Mouse (Mus musculus) left cerebral cortex, postnatal 10 days (tissue): ENCODE data around the gene Pzp. TPM values are rescaled to one million over a fixed set of nuclear protein-coding genes. Genes with fewer than 3 reads are reported as not detected.

ENCODE experiments used
- DNase-seq, 2 experiments: peaks; one replicate each; pipeline ENCODE4 v3.0.0; 2021 to 2022; ENCODE audit warnings: low spot score in 2 of 2, mixed read lengths in 1 of 2; ENCODE audit errors: extremely low spot score in 1 of 2
- intact Hi-C: fragments of 180-260 bp; cut with DNase I; formaldehyde crosslinking; loops from one replicate; pipeline ENCODE4 v1.15.1; 2025
- total RNA-seq, 2 experiments: library from RNA; stranded (reverse); gene quantifications; 2 replicates each; pipeline ENCODE4 v1.2.3; 2021

Pzp gene
- total RNA-seq, result under 1 TPM; 0.15 to 0.73 TPM

DNA sequence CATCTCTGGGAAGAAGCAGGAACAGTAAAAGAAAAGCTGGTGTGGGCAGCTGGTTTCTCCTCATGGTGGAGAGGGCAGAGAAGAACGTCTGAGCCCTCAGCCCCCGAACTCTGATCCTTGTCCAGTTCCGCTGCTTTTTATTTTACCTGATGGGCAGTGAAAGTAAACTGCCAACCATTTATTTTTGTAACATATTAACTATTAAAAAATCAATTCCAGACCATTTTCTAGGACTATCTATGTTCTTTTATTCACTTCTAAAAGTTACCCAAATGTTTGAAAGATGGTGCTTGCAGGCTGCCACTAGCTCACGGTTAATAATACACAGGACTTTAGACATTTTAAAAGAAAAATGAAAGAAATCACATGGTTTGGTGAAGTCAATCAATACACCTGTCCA is at the start of gene Pzp:
Gene Pzp, minus strand, starts transcription at position 120 of the 400 bp plus-strand sequence.
- no peak for DNase-seq
- intact Hi-C loops, result no loop called here

DNA sequence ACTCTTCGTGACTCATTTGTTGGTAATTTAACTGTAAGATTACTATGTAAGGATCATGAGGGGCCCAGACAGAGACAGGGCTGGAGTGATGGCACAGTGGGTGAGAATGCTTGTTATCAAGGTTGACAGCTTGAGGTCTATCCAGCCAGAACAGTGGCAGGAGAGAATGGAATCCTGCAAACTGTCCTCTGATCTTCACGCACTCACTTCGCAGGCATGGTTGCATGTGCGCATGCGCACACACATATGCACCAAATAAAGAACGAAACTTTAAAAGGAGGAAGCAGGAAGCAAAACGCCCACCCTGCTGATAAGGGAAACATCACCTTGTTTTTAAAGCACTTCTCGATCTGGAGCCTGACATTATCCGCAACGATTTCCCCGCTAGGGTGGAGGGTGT is 40.1 kb upstream of the Pzp start:
- intact Hi-C loops, result no loop called here
- no peak for DNase-seq

DNA sequence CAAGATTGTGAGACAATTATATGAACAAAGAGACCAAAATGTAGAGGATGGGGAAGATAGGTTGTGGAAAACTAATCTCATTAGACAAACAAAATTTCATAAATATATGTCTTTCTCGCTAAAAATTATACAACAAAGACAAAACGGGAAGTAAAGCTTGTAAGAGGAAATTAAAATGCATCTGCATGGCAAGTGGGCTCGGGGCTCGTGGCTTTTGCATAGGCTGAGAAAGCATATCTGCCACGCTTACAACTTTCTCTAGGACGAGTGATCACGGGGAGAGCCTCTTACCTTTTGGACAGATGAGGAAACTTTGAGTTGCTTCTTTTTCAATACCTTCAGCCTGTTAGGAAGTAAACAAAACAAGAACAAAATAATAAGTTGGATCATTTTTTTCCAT is 27.5 kb upstream of the Pzp start:
- DNase-seq, result no peak
- intact Hi-C loops, result no loop called here

DNA sequence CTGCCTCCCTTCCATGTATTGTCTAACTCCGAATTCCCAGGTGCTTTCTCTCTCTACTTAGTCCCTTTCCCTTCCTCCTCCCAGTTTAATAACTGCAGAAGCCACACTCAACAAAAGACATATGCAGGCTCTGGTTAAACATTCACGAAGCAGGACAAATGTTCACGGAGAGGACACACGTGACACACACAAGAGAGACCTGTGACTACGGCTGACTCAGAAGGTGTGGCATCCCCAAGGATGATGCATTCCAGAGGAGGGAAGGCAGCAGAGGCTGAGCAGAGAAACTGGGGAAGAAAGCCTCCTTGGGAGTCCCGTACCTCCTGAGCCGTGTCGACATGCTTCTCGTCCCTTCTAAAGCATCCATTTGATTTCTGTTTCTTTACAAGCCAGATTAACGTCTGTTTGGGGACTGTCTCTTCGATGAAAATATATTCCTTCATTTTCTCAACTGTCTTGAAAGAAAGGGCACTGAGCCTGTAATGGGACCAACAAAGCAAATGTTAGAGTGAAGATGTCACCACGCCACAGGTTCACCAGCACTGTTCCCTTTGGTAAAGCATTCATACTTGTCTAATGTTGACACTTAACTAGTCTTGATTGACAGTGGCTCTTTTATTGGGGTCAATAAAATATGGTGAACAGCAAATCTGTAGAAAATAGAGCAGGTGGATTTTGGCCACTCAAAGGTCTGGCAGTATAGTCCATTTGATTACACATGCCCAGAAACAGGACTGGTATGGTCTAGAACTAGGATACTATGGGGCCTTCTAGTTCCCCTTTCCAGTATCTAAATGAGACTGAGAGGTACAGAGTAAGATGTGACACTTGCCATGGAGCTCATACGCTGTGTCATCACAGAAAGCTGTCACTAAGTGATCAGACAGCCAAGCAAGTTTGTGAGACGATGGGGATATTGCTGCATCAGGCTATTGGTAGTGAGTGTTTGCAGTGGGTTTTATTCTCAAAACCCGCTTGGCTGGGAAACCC is 23.2 kb upstream of the Pzp start:
- no peak for DNase-seq
- intact Hi-C loops, result no loop called here

DNA sequence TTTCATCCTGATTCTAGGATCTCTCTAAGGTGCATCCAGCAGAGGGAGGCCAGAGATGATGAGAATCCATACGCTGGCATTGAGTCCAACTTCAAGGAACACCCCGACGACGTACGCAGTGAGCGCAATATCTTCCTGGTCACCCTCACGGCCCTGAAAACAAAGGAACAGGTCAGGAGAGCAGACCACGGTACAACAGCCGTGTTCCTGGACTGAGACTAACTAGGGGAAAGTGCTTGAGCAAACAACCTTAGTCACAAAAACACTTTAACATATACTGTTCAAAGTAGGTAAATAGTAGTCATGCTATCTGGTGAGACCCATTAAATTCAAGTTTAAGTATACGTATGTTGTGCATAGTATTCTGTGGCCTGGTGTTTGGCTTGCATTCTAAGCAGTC is 22.0 kb upstream of the Pzp start:
- intact Hi-C loops, result no loop called here
- no peak for DNase-seq

DNA sequence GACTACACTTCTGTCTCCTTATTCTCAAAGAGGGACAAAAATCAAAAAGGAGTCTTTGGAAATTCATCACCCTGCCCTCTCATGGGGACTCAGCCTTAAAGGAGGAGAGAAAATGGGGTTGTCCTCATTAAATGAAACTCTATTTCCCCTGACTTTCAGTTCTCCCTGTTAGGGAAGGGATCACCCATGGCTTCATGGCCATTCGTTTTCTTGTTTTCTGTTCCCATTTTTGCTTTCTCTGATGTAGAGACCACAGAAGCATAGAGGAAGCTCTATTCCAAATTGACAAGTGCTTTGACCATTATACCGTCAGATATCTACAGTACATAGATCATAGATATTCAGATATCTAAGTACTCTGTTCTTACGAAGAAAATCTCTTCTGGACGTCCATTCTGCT is 18.9 kb upstream of the Pzp start:
- no peak for DNase-seq
- intact Hi-C loops, result no loop called here

DNA sequence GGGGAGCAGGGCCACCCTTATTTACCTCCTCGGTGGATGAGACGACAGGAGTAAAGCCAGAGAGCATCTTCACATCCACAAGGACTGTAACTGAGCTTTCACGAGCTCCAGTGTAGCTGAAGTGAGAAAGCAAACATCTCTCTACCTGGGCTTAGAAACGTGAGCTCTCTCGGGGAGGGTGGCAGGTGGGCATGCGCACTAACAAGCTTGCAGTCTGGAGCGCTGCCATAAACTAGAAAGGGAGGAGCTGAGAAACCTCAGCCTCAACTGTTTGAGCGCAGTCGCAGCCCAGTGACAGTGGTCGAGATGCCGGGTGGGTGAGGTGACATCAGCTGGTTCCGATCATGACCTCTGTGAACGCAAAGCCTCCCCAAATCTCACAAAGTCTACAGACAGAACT is 16.7 kb upstream of the Pzp start:
- DNase-seq, result peak in 1 of 2 experiments; percentile 42
- intact Hi-C loops, result no loop called here

DNA sequence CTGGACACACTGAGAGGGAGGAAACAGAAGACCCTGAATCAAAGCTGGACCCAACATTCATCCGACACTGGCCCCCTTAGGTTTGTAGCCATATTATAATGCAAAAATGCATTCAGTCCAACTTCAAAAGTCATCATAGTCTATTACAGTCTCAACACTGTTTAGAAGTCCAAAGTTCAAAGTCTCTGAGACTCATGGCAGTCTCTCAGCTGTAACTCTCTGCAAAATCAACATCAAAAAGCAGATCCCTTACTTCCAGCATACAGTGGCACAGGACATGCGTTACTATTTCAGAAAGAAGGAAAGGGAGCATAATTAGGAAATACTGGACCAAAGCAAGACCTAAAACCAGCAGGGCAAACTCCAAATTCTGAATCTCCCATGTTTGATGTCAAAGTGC is 8.7 kb upstream of the Pzp start:
- intact Hi-C loops, result no loop called here
- DNase-seq, result no peak

DNA sequence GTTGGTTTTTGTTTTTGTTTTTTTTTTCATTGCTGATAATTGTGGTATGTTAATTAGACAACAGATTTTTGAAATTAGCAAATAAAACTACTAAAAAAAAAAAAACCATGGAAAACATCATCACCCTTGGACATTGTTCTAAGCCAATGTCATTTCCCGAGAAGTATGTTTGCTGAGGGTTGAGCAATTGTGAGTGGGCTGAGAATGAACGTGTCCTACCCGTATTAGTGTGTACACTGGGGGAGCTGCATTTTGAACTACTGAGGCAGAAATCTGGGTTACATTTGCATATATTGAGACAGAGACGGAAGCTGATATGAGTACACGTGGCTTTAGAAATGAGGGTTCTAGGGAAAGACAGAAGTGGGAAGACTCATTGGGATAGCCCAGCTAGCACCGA is 6.8 kb upstream of the Pzp start:
- DNase-seq, result no peak
- intact Hi-C loops, result no loop called here

DNA sequence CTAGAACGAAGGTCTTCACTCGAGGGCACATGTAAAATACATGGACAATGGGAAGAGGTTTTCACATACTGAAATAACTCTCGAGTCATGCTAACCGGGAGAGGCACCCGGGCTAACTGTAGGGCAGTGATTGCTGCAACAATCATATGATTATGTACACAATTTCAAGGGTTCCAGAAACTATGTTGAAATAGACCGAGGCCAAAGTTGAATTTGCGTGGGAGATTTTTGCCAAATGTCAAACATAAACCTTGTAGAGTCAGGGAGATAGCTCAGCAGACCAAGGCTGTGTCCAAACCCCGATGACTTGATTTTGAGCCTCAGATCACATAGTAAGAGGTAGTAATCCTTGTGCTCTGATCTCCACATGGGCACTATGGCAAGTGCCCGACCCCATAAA is 6.2 kb upstream of the Pzp start:
- DNase-seq, result no peak
- intact Hi-C loops, result no loop called here

DNA sequence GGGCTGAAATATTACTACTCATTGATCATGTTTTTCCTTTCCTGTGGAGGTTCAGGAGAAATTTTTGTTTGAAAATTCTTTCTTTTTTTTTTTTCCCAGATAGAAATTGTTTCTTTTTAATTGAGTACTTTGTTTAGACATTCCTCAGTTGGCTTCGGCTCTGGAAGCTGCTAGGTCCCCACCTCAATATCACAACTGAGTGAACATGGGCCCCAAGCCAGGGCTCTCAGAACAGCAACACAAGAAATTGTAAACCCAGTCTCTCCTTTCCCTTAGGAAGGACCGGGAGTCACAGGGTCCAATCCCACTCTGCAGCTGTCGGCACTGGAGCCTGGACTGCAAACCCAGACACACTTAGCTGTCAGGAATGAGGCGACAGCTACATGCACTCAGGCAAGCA is 2.0 kb upstream of the Pzp start:
- DNase-seq, result no peak
- intact Hi-C loops, result no loop called here

DNA sequence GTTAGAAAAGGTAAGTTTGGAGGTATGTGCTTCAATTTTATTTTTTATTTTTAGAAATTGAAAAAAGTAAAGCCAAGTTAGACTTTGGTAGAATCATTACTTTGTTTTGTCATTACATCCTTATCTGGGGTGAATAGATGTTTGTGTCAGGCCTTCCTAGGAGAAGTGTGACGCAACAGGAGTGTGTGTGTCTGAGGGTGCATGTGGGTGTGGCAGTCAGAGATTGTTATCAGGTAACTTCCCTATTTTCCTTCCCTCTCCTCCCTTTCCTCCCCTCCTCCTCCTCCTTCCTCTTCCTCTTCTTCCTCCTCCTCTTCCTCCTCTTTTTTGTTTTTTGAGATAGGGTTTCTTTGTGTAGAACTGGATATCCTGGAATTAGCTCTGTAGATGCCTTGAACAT is 590 bp upstream of the Pzp start:
- no peak for DNase-seq
- intact Hi-C loops, result no loop called here

DNA sequence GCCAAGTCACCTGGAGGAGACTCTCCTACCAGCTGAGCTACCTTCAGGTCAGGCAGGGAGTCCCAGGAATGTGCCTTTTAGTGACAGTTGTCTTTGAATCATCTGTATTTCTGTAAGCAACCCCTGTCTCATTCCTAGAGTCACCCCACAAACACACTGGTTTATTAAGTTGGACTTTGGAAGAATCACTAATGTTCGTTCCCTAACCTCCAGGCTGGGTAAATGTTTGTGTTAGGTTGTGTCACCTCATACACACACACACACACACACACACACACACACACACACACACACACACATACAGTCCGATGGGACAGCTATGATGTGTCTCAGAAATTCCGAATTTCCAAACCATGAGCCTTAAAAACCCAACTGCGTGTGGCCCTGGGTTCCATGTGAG is 719 bp downstream of the Pzp start:
- intact Hi-C loops, result no loop called here
- DNase-seq, result no peak

DNA sequence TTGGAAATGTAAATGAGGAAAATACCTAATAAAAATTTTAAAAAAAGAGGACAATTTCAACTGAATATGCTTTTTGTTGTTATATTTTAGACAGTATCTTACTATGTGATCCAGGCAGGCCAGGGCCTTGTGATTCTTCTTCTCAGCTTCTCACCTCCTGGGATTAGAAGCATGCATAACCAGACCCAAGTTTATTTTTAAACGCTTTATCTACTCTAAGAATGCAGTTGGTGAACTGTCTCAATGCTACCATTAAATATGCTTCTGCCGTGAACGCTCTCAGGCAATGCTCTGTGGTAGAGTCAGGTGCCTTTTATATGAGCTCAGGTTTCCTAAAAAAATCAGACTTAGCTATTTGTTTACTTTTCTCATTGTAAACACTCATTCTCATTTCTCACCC is 3.2 kb downstream of the Pzp start:
- no peak for DNase-seq
- intact Hi-C loops, result no loop called here

DNA sequence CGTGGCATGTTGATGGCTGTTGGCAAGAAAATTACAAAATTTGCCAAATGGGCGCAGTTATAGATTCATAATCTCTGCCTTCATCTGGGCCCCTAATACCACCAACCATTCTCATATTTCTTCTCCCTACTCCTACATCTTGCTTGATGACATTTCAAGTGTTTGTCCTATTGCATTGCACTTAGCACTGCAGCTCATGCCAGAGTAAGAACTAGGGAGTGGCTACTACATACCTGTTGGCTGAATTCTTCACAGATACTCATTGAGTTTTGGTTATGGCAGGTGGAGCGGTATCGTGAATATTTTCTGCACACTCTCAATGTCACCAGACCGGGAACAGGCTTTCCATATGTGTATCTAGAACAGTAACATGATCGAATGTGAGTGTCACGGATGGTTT is 7.4 kb downstream of the Pzp start:
- no peak for DNase-seq
- intact Hi-C loops, result no loop called here

DNA sequence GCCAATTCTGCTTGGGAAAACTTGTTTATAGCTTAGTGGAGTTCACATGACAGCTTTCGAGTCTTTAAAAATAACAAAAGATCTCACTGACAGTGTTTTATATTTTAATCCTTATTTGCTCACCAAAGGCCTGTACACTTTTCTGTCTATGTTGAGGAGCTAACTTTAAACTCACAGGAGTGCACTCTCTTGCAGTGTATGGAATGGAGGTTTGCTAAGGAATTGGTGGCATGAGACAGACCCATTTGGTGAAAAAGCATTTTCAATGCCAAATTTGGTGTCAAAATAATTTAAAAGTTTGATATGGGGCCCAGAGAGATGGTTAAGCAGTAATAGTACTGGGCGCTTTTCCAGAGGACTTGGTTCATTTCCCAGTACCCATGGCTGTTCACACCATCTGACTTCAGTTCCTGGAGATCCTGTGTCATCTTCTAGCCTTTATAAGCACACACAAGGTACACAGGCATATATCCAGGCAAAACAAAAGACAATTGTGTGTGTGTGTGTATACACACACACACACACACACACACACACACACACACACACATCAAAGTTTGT is 20.8 kb downstream of the Pzp start:
- peak in 1 of 2 experiments; percentile 49 for DNase-seq
- intact Hi-C loops, result no loop called here

DNA sequence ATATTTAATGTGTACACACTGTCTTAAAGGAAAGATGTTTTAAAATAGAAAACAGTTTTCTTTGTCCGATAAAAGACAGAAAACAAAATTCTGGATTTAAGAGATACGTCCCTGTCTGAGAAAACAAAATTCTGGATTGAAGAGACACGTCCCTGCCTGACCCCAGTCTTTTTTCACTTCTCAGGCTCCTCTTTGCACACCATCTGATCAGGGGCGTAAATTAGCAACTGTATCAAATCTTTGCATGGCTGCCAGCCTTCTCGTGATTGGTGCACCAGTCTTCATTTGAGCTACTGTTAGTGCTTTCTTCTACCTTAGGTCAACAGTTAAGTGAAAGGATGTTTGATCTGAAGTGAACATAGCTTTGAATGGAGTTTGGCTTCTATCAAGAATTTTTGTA is 21.8 kb downstream of the Pzp start:
- intact Hi-C loops, result no loop called here

DNA sequence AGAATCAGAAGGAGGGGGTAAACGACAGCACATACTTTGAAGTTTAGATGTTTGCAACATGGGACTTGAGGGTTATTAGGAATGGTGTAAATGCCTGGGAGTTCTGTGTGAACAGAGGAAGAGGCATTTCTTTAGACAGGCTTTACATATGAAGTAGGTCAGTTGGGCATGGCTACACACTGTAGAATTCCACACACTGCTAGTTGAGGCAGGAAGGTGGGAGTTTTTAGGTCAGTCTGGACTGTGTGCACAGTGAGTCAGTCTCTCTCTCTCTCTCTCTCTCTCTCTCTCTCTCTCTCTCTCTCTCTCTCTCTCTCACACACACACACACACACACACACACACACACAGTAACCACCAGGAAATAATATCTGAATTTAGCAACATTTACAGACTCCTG is 31.2 kb downstream of the Pzp start:
- no peak for DNase-seq
- intact Hi-C loops, result no loop called here

More for the DNA sequence above, 21.8 kb downstream of the Pzp start:
- DNase-seq, result peak in 1 of 2 experiments; percentile 20

DNA sequence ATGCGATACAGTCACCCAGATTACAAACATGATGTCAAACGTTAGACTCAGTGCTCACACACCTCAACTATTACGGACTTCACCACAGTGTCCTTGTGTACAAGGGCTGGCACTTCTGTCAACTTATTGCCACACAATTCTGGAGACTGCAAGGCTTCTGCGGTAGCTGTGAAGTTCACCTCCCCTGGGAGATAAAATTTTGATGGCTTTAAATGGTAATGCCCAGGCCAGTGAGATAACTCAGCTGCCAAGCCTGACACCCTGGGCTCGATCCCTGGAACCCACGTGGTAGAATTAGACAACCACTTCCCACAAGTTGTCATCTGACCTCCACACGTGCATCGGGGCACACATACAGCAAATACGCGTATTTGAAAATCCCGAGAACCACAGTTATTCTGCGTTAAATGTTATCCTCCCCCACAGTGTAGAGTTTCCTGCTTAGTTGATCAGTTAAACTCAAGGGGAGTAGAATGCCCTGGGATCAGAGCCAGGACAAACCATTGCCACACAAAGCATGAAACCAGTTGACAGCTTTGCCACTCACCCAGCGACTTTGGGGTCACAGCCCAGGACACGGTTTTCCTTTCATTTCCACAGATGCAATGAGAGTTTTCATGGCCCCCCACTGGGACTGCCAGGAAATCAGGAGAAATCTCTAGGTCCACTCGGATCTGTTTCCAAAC is 31.7 kb downstream of the Pzp start:
- intact Hi-C loops, result no loop called here
- no peak for DNase-seq

DNA sequence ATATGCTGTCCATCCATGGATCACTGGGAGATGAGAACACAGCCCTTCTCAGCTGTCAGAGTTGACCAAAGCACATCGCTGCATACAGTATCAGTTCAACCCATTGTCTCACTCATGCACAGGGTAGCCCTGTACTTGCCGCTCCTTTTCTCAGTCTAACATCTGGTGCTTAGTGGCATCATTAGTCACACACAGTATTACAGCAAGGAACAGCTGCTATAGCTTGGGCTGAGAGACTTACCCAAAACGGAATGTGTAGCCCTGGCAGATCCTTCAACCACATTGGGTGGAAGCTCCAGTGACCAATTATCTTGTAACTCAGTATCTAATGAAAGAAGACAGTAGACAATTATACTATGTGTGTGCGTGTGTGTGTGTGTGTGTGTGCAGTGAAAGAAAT is 34.6 kb downstream of the Pzp start:
- intact Hi-C loops, result no loop called here
- DNase-seq, result no peak
